Mouse (Mus musculus): Measurements from ENCODE around the gene Fgg.

GRCm38 (mm10) chr3:83016236-83016635 is 8.7 kb downstream of the Fgg start:
- TF ChIP-seq CTCF (IDR thresholded peaks at IDR 0.05; ENCODE audit: control insufficient read depth, insufficient read depth, insufficient read length) (no peak), FOSL1 (IDR thresholded peaks at IDR 0.05; ENCODE audit: insufficient read depth, low read length, poor library complexity, severe bottlenecking) (no peak), MYOD1 (IDR thresholded peaks at IDR 0.05; ENCODE audit: control insufficient read depth, insufficient read length, low read depth) (no peak), MYOG (IDR thresholded peaks at IDR 0.05; ENCODE audit: control insufficient read depth, extremely low read depth, insufficient read length) (no peak), MAX (IDR thresholded peaks at IDR 0.05) (no peak)
